Mouse (Mus musculus) CH12F3 (cell line): Measurements from ENCODE around the gene Gm2000.
"Not testable (repeated sequence)": the region's sequence is repeated elsewhere in the genome, so short reads cannot be mapped to it uniquely, and the experiment has no call there.

ENCODE experiments used
- in situ Hi-C: fragments of 300-500 bp; cut with MboI; formaldehyde crosslinking; loops from 2 replicates; pipeline ENCODE4 v1.14.3; 2020; ENCODE audit warnings: low sequenced_read_pairs

Gm2000 gene

GRCm38 (mm10) chr1:156365740-156366139, at the start of gene Gm2000:
Gene Gm2000, plus strand, starts transcription at chr1:156366040.
- in situ Hi-C loops = no loop called here

- in situ Hi-C loops = no loop called here
Observed at GRCm38 (mm10) chr1:156323126-156323525, 42.7 kb upstream of the Gm2000 start.

GRCm38 (mm10) chr1:156340847-156341246, 25.0 kb upstream of the Gm2000 start:
- in situ Hi-C loops = no loop called here

- in situ Hi-C loops = no loop called here
Observed at GRCm38 (mm10) chr1:156344433-156344832, 21.4 kb upstream of the Gm2000 start.

GRCm38 (mm10) chr1:156345633-156346032, 20.2 kb upstream of the Gm2000 start:
- in situ Hi-C loops = no loop called here

GRCm38 (mm10) chr1:156349031-156349430, 16.8 kb upstream of the Gm2000 start:
- in situ Hi-C loops = no loop called here

GRCm38 (mm10) chr1:156350441-156350840, 15.4 kb upstream of the Gm2000 start:
- in situ Hi-C loops = no loop called here

GRCm38 (mm10) chr1:156352466-156352865, 13.4 kb upstream of the Gm2000 start:
- in situ Hi-C loops = no loop called here

- in situ Hi-C loops = no loop called here
Observed at GRCm38 (mm10) chr1:156381217-156381616, 15.4 kb downstream of the Gm2000 start.

GRCm38 (mm10) chr1:156386232-156386631, 20.4 kb downstream of the Gm2000 start:
- in situ Hi-C loops = no loop called here

GRCm38 (mm10) chr1:156386880-156387279, 21.0 kb downstream of the Gm2000 start:
- in situ Hi-C loops = no loop called here

GRCm38 (mm10) chr1:156393148-156393547, 27.3 kb downstream of the Gm2000 start:
- in situ Hi-C loops = no loop called here

GRCm38 (mm10) chr1:156400159-156400558, 34.3 kb downstream of the Gm2000 start:
- in situ Hi-C loops = not testable (repeated sequence)

- in situ Hi-C loops = no loop called here
Observed at GRCm38 (mm10) chr1:156402491-156402890, 36.7 kb downstream of the Gm2000 start.

- in situ Hi-C loops = no loop called here
Observed at GRCm38 (mm10) chr1:156403251-156403650, 37.4 kb downstream of the Gm2000 start.

GRCm38 (mm10) chr1:156408004-156408403, 42.2 kb downstream of the Gm2000 start:
- in situ Hi-C loops = no loop called here

- in situ Hi-C loops = no loop called here
Observed at GRCm38 (mm10) chr1:156408521-156408920, 42.7 kb downstream of the Gm2000 start.
